ENCODE assay signal across 17 mouse cellular contexts in the genomic region with DNA sequence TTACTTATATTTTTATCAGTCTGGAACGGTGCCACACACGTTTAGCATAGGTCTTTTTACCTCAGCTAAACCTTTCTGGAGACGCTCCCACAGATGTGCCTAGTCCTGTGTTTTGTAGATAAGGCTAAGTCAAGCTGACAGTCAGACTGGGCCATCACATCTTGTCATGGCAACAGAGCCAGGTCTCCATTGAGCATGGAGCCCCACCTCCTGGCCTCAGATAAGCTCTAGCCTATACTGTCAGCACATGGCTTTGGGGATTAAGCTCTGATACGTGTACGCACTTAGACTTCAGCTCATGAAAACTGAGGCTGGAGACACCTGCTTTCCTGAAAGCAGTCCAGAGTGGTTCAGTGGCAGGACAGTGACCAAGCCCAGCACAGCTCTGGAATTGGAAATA.
"Had no signal": no experiment of that assay in that cellular context is flagged by ENCODE, and none has a peak within 500 bp of the region (broad histone marks: within the 10 kb centered on the region; RNA-seq: fewer than 3 reads in every experiment).

No protein-coding gene starts in this region.

- H3K4me1 ChIP-seq: limb, embryonic 15.5 days; neural tube, embryonic 15.5 days had no signal

- H3K4me3 ChIP-seq: layer of hippocampus, adult 2 months; left cerebral cortex, adult 2 months; limb, embryonic 15.5 days; midbrain, embryonic 10.5 days; myocyte; neural tube, embryonic 15.5 days had no signal

- H3K9ac ChIP-seq: limb, embryonic 15.5 days; lung, embryonic 14.5 days; neural tube, embryonic 15.5 days had no signal

- H3K27ac ChIP-seq: layer of hippocampus, adult 2 months; left cerebral cortex, adult 2 months; limb, embryonic 15.5 days; midbrain, embryonic 10.5 days; neural tube, embryonic 15.5 days had no signal

- H3K36me3 ChIP-seq: limb, embryonic 15.5 days; midbrain, embryonic 10.5 days; neural tube, embryonic 15.5 days had no signal

- DNase-seq: kidney, adult 11 months; kidney, adult 9 months; kidney, postnatal 10 days; kidney, postnatal 4 days; lung, embryonic 14.5 days; lung, postnatal 10 days; lung, postnatal 4 days; midbrain, embryonic 14.5 days; right cerebral cortex, adult 18-20 months; right cerebral cortex, postnatal 25 days; thymus, postnatal 36 days had no signal

- H3K9me3 ChIP-seq: limb, embryonic 15.5 days; midbrain, embryonic 10.5 days; neural tube, embryonic 15.5 days had no signal

- H3K4me2 ChIP-seq: limb, embryonic 15.5 days; lung, embryonic 14.5 days; neural tube, embryonic 15.5 days had no signal

- H3K27me3 ChIP-seq: limb, embryonic 15.5 days; neural tube, embryonic 15.5 days had no signal
